Mouse (Mus musculus) megakaryocyte-erythroid progenitor cell, adult 5-6 weeks (primary cell): ENCODE data around the gene Gap43. TPM values are rescaled to one million over a fixed set of nuclear protein-coding genes. Genes with fewer than 3 reads are reported as not detected.

ENCODE experiments used
- ATAC-seq: replicated peaks from 2 replicates; pipeline ENCODE4 v1.8.0; 2016; ENCODE audit warnings: mild to moderate bottlenecking, inconsistent platforms; ENCODE audit not compliant: severe bottlenecking, poor library complexity, low FRiP score, low TSS enrichment
- total RNA-seq, 2 experiments: library from RNA; stranded (forward) in 1 of 2; stranded (reverse) in 1 of 2; fragments of 200-1000, 215-1000 nt in 1 of 2; fragments of >200 nt in 1 of 2; fragmentation: Nextera tagmentation in 1 of 2; gene quantifications; 2 replicates each; pipeline ENCODE4 v1.2.3; 2014 to 2017

The Gap43 gene
- total RNA-seq, 2 experiments from 2014 or later, result not detected

DNA sequence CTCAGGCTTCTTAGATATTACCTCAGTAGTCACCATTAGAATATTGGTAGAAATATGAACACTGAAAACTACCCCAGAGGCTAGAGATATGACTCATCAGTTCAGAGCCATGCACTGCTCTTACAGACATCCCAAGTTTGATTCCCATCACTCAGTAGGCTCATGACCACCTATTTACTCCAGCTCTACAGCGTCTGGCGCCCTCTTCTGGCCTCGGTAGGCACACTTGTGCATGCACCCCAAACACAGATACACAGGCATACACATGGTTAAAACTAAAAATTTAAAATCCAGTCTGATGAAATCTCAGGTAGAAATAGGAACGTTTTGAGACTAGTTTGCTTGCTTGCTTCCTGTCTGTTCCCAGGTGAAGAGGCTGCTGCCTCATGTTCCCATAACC lies 109.1 kb downstream of the Gap43 start:
- ATAC-seq, result no peak
